Mouse (Mus musculus) MEL (cell line): ENCODE data around the gene Mmel1.

Experiments used
- HCFC1 ChIP-seq: IDR thresholded peaks from 2 replicates; pipeline ENCODE4 v1.6.1; 2012; ENCODE audit warnings: low read depth, mild to moderate bottlenecking, inconsistent platforms, low read length, improper control_type of control experiment, moderate library complexity
- MXI1 ChIP-seq: IDR thresholded peaks from 2 replicates; pipeline ENCODE4 v1.6.1; 2011; ENCODE audit warnings: mild to moderate bottlenecking, low read depth, low read length, improper control_type of control experiment
- USF1 ChIP-seq: IDR thresholded peaks from 2 replicates; pipeline ENCODE4 v1.6.1; 2014; ENCODE audit warnings: low read depth, mild to moderate bottlenecking, inconsistent platforms, low read length, improper control_type of control experiment, moderate library complexity

DNA sequence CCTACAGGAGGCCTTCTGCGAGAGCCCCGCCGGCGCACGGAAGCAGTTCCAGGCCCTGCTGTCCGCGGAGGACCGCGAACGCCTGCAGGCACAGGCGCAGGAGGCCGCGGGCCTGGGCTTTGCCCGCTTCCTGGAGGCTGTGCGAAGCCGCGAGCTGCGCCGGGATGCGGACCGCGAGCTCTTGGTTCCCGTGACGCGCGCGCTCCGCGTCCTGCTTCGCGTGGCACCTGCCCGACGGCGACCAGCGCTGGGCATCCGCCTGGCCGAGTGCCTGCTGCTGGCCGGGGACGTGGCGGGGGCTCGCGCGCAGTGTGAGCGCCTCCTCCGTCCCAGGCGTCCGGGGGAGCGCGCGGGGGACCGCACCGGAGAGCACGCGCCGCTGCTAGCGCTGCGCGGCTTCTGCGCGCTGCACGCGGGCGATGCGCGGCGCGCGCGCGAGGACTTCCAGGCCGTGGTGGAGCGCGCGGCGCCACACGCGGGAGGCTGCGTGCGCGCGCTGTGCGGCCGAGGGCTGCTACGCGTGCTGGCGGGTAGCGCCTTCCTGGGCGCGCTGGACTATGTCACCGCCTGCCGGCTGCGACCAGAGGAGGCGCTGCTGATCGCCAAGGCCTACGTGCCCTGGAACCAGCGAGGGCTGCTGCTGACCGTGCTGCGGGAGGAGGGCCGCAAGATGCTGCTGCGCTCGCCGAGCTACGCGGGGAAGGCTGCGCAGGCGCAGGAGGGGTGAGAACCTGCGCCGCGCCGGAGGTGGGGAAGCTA lies 13.5 kb upstream of the Mmel1 start:
- TF ChIP-seq HCFC1 = no peak
- no peak for TF ChIP-seq USF1
- no peak for TF ChIP-seq MXI1
